Mouse (Mus musculus) kidney, embryonic 14.5 days (tissue): ENCODE results near the gene Rpl21. TPM values are rescaled to one million over a fixed set of nuclear protein-coding genes. Genes with fewer than 3 reads are reported as not detected.

Source experiments
- ATAC-seq: fragments of 200-750 bp; cut with Nextera tagmentation; 2 replicates; pipeline ENCODE4 v1.8.0; 2017; ENCODE audit warnings: moderate number of reproducible peaks, mild to moderate bottlenecking, moderate TSS enrichment, moderate library complexity; ENCODE audit not compliant: low FRiP score, low TSS enrichment
- H3K27ac ChIP-seq: fragments of 300-500 bp; sonication (generic); 2 replicates; pipeline ENCODE4 v1.5.1; 2014; ENCODE audit warnings: low read depth, mild to moderate bottlenecking, low read length, moderate library complexity, mixed read lengths
- H3K27me3 ChIP-seq: fragments of 300-500 bp; sonication (generic); 2 replicates; pipeline ENCODE4 v1.6.1; 2014; ENCODE audit warnings: mild to moderate bottlenecking, low read length; ENCODE audit not compliant: control insufficient read depth, insufficient read depth
- H3K36me3 ChIP-seq: fragments of 300-500 bp; sonication (generic); 2 replicates; pipeline ENCODE4 v1.6.1; 2014; ENCODE audit warnings: low read length, mixed read lengths; ENCODE audit not compliant: control insufficient read depth, insufficient read depth
- H3K4me1 ChIP-seq: fragments of 300-500 bp; sonication (generic); 2 replicates; pipeline ENCODE4 v1.6.1; 2014; ENCODE audit warnings: low read length, mixed read lengths; ENCODE audit not compliant: control insufficient read depth, insufficient read depth
- H3K4me2 ChIP-seq: fragments of 300-500 bp; sonication (generic); replicated peaks from 2 replicates; pipeline ENCODE4 v1.6.1; 2014; ENCODE audit warnings: low read depth, mild to moderate bottlenecking, low read length
- H3K4me3 ChIP-seq: fragments of 300-500 bp; sonication (generic); 2 replicates; pipeline ENCODE4 v1.5.1; 2014; ENCODE audit warnings: mild to moderate bottlenecking, low read length
- H3K9ac ChIP-seq: fragments of 300-500 bp; sonication (generic); 2 replicates; pipeline ENCODE4 v1.6.1; 2014; ENCODE audit warnings: low read depth, mild to moderate bottlenecking, low read length, moderate library complexity
- H3K9me3 ChIP-seq: fragments of 300-500 bp; sonication (generic); 2 replicates; pipeline ENCODE4 v1.6.1; 2016; ENCODE audit warnings: low read length; ENCODE audit not compliant: control insufficient read depth
- whole genome bisulfite sequencing: fragments of 180-500 bp; shearing (Covaris S2); extraction: QIAGEN DNeasy Blood & Tissue Kit; methylation state at CpG from one replicate; pipeline ENCODE4 v1.1.7; 2014; 5-methylcytosine and 5-hydroxymethylcytosine counted together
- polyA plus RNA-seq: library from polyadenylated mRNA; unstranded; fragments of >200 nt; fragmentation: Nextera tagmentation; extraction: Ambion mirVana; gene quantifications from 2 replicates; pipeline ENCODE4 v1.2.1, GENCODE M21; 2014

Gene Rpl21
- polyA plus RNA-seq, 1 experiment from 2014 or later = 689 TPM

DNA sequence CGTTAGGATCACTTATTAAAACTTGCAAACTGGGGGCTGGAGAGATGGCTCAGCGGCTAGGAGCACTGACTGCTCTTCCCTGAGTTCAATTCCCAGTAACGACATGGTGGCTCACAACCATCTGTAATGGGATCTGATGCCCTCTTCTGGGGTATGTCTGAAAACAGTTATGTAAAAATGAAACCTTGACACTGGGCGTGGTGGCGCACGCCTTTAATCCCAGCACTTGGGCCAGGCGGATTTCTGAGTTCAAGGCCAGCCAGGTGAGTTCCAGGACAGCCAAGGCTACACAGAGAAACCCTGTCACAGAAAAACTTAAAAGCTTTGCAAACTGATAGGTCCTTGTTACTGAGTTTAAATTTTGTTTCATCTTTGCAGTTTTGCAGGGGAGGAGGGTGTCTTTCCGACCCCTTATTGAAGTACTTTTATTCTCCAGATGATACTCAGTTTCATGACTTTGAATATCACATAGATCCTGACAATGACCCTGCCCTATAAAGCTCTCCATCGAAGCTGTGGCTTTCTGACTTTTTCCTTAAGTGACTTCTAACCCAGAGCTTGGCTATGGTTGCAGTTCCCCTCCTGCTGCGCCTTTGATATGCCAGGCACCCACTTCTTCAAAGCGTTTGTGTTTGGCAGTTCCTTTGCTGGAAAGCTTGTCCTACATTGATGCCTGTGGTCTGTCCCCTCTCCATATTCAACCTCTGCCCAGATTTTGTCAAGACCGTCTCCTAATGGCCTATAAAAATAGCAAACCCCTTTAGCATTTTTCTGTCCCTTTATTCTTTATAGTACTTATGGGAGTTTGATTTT lies 6.4 kb downstream of the Rpl21 start:
- Histone ChIP-seq H3K27ac (no peak overlapping the region), H3K4me3 (no peak overlapping the region), H3K4me1 (peaks cover 19% of the 10 kb centered on the region), H3K27me3 (no peaks in the 10 kb centered on the region), H3K9me3 (no peaks in the 10 kb centered on the region), H3K4me2 (no peak overlapping the region), H3K9ac (no peak overlapping the region), H3K36me3 (peaks cover 46% of the 10 kb centered on the region)
- WGBS = 53% methylated on average over 12 of the region's 12 CpGs
- no peak for ATAC-seq

DNA sequence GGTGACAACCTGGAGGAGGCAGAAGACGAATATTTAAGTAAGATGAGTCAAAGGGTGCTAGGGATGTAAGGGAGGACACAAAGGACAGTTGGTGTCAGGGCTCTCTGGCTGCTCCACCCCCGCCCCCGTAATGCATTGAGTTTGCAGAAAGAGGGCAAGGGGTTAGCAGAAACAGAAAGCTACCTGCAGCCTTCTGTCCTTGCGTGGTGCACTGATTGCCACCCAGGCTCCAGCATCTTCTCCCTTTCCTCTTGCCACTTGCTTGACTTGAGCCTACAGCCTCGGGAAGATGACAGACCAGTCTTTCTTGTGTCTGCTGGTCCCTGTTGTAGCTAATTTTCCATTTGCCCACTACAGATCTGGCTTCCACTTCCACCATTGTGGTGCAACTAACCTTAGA lies 7.1 kb downstream of the Rpl21 start:
- Histone ChIP-seq H3K36me3 (peaks cover 38% of the 10 kb centered on the region), H3K4me1 (peaks cover 14% of the 10 kb centered on the region), H3K27me3 (no peaks in the 10 kb centered on the region), H3K4me3 (no peak overlapping the region), H3K9me3 (no peaks in the 10 kb centered on the region), H3K4me2 (no peak overlapping the region), H3K9ac (no peak overlapping the region), H3K27ac (no peak overlapping the region)
- no peak for ATAC-seq
- 40% methylated on average over 5 of the region's 5 CpGs for WGBS

DNA sequence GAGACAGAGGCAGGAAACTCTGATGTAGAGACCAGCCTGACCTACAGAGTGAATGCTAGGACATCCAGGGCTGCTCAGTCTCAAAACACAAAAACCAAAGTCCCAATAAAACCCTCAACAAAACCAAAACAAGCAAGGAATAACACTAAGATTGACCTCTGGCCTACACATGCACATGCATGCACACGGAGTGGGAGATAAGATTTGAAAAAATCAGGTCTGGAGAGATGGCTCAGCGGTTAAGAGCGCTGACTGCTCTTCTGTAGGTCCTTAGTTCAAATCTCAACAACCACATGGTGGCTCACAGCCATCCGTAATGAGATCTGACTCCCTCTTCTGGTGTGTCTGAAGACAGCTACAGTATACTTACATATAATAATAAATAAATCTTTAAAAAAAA lies 7.7 kb downstream of the Rpl21 start:
- Histone ChIP-seq H3K9me3 (no peaks in the 10 kb centered on the region), H3K4me3 (no peak overlapping the region), H3K27me3 (no peaks in the 10 kb centered on the region), H3K9ac (no peak overlapping the region), H3K4me1 (peaks cover 11% of the 10 kb centered on the region; the same call in 1 of the 2 replicates), H3K27ac (no peak overlapping the region), H3K36me3 (peaks cover 32% of the 10 kb centered on the region), H3K4me2 (no peak overlapping the region)
- no peak for ATAC-seq
- 81% methylated on average over 4 of the region's 4 CpGs for WGBS

DNA sequence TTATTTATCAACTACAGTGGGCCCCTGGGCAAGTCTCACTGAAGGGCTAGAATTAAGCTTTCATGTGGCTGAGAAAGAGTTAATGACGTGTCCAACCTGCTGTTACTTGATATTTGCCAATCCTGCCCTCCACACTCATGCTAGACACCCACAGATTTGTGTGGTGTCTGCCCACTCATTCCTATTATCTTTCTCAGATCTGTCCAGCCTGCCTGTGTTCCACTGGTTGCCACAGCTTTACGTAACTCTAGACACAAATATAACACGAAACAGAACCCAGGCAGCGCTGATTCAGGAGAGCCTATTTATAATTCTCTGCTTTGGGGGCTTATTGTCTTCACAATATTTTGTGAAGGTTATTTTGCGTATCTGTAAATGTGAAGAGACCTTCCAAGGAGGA lies 8.6 kb downstream of the Rpl21 start:
- no peak overlapping the region for H3K4me3 ChIP-seq
- ATAC-seq = no peak
- no peak overlapping the region for H3K27ac ChIP-seq
- H3K36me3 ChIP-seq = peaks cover 23% of the 10 kb centered on the region
- no peak overlapping the region for H3K9ac ChIP-seq
- H3K9me3 ChIP-seq = no peaks in the 10 kb centered on the region
- H3K4me2 ChIP-seq = no peak overlapping the region
- H3K4me1 ChIP-seq = peaks cover 14% of the 10 kb centered on the region; the same call in 1 of the 2 replicates
- 51% methylated on average over 5 of the region's 5 CpGs for WGBS
- no peaks in the 10 kb centered on the region for H3K27me3 ChIP-seq

DNA sequence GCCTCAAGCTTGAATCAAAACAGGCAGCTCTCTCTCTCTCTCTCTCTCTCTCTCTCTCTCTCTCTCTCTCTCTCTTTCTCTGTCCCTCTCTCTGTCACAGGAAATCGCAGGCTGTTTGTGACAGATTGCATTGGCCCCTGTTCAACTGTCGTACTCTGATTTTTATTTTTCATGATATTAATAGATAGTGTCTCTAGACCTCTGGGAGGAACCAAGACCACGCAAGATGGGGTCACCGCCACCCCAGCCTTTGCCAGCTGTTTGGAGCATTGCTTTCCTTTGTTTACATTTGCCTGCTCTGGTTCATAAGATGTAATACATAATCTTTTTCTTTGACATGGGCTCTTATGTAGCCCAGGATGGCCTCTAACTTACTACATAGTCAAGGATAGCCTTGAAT lies 9.3 kb downstream of the Rpl21 start:
- ATAC-seq = no peak
- Histone ChIP-seq H3K36me3 (peaks cover 16% of the 10 kb centered on the region), H3K27me3 (no peaks in the 10 kb centered on the region), H3K9me3 (no peaks in the 10 kb centered on the region), H3K4me3 (no peak overlapping the region), H3K27ac (no peak overlapping the region), H3K4me2 (no peak overlapping the region), H3K9ac (no peak overlapping the region), H3K4me1 (peaks cover 18% of the 10 kb centered on the region)
- 73% methylated on average over 4 of the region's 4 CpGs for WGBS

DNA sequence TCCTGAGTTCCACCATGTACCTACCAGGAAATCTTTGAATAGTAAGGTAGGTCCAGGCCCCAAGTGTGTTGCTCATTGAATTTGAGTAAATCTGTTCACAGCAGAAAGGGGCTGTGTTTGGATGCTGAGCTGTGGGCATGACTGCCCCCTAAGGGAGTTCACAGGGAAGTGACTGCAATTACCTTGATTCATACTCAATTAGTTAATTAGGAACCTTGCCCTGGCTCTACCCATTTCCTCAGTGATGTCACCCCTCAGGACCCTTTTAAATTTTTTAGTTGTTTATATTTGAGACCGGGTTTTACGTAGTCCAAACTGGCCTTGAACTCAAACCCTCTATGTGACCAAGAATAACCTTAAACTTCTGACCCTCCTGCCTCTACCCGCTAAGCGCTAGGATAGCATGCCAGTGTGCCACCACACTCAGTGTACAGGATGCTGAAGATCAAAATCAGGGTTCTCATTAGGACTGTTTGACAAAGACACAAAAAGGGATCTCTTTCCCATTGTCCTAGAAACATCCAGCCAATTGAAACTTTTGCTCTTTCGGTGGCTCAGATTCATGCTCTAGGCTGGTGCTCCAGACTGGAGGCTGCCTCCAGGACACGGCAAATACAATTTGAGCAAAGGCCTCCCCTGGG lies 11.7 kb downstream of the Rpl21 start:
- Histone ChIP-seq H3K4me2 (peak overlapping the region; percentile 91), H3K9ac (peak overlapping the region; percentile 73; the same call in 1 of the 2 replicates), H3K27ac (peak overlapping the region; percentile 73; the same call in 1 of the 2 replicates), H3K4me3 (peak overlapping the region; percentile 79), H3K27me3 (no peaks in the 10 kb centered on the region), H3K4me1 (peaks cover 21% of the 10 kb centered on the region), H3K36me3 (no peaks in the 10 kb centered on the region), H3K9me3 (no peaks in the 10 kb centered on the region)
- WGBS = 12% methylated on average over 6 of the region's 6 CpGs
- ATAC-seq = no peak; the same call in 1 of the 2 replicates

DNA sequence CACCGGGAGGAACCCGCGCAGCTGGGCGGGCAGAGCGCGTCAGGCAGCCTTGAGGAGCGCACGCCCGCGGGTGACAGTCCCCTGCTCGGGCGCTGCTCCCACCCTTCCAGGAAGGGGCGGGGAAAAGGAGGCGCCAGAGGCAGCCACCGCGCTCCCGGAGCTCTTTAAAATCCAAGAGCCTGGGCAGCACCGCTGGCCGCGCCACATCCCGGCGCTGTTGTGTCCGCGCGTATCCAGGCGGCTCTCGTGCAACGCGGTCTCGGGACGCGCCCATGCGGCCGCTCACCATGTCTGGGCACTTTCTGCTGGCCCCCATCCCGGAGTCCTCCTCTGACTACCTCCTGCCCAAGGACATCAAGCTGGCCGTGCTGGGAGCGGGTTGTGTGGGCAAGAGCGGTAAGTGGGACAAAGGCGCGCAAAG lies 12.3 kb downstream of the Rpl21 start, which contains the start of gene Rasl11a:
Gene Rasl11a, plus strand, starts transcription at position 127 of the 421 bp plus-strand sequence.
- H3K4me1 ChIP-seq = peaks cover 21% of the 10 kb centered on the region
- peak; percentile 88 for ATAC-seq
- peak within 1 kb of the TSS; percentile 79 for H3K4me3 ChIP-seq
- H3K9me3 ChIP-seq = no peaks in the 10 kb centered on the region
- WGBS = 0% methylated on average over 40 of the region's 40 CpGs
- no peaks in the 10 kb centered on the region for H3K27me3 ChIP-seq
- no peaks in the 10 kb centered on the region for H3K36me3 ChIP-seq
- H3K9ac ChIP-seq = peak within 1 kb of the TSS; percentile 73
- H3K27ac ChIP-seq = peak within 1 kb of the TSS; percentile 73
- peak within 1 kb of the TSS; percentile 91 for H3K4me2 ChIP-seq

DNA sequence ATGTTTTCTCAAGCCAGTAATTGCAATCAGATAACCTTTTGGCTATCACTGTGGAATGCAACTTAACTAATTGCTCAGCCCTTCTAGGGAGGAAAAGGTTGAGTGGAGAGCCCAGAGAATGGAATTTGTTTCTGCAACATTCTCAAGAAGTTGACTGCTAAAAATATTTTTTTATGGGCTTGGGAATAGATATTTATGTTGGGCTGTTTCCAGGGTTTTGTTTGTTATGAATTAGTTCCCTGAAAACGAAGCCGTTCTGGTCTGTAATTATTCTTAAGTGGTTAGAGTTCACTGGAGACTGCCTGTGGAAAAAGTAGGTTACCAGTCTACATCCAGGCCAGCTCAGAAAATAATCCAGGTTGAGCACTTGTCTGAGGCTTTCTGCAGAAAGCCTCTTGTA lies 13.8 kb downstream of the Rpl21 start:
- peak overlapping the region; percentile 61; the same call in 1 of the 2 replicates for H3K27ac ChIP-seq
- H3K4me3 ChIP-seq = peak overlapping the region; percentile 79; the same call in 1 of the 2 replicates
- H3K36me3 ChIP-seq = no peaks in the 10 kb centered on the region
- H3K4me1 ChIP-seq = peaks cover 14% of the 10 kb centered on the region; the same call in 1 of the 2 replicates
- 21% methylated on average over 2 of the region's 2 CpGs for WGBS
- H3K9ac ChIP-seq = no peak overlapping the region
- no peaks in the 10 kb centered on the region for H3K9me3 ChIP-seq
- H3K27me3 ChIP-seq = no peaks in the 10 kb centered on the region
- no peak for ATAC-seq
- H3K4me2 ChIP-seq = peak overlapping the region; percentile 91
